Mouse (Mus musculus) lung, adult 2 months (tissue): Measurements from ENCODE around the gene Dntt. TPM values are rescaled to one million over a fixed set of nuclear protein-coding genes. Genes with fewer than 3 reads are reported as not detected.
A peak's percentile ranks its signal among the peaks of the same experiment; 100 is the strongest.

Experiments used
- DNase-seq: peaks from one replicate; pipeline ENCODE4 v3.0.0; 2022
- H3K4me1 ChIP-seq: fragments of 200-500 bp; 2 replicates; pipeline ENCODE4 v1.6.1; 2011; ENCODE audit warnings: low read length; ENCODE audit not compliant: control insufficient read depth, insufficient read depth
- H3K4me3 ChIP-seq: fragments of 200-500 bp; replicated peaks from 2 replicates; pipeline ENCODE3; 2011; ENCODE audit warnings: low read depth, mild to moderate bottlenecking, control low read depth, low read length; ENCODE audit errors: extremely low read depth
- CTCF ChIP-seq: fragments of 200-500 bp; IDR thresholded peaks from 2 replicates; pipeline ENCODE4 v1.5.1; 2011; ENCODE audit warnings: mild to moderate bottlenecking, low read length, control low read depth; ENCODE audit not compliant: insufficient read depth
- POLR2A ChIP-seq: fragments of 200-500 bp; IDR thresholded peaks from 2 replicates; pipeline ENCODE4 v1.6.1; 2011; ENCODE audit warnings: low read depth, mild to moderate bottlenecking, control low read depth, low read length, borderline replicate concordance; ENCODE audit errors: extremely low read depth
- WGBS: fragments of 180-500 bp; shearing (Covaris S2); methylation state at CpG from one replicate; pipeline ENCODE4 v1.1.7; 2018; 5-methylcytosine and 5-hydroxymethylcytosine counted together
- polyA plus RNA-seq: library from polyadenylated mRNA; depleted of rRNA; stranded (reverse); fragments of >200 nt; gene quantifications from 2 replicates; pipeline ENCODE4 v1.2.3, GENCODE M21; 2012

Dntt gene
- polyA plus RNA-seq, 1 experiment = 0.11 TPM

DNA sequence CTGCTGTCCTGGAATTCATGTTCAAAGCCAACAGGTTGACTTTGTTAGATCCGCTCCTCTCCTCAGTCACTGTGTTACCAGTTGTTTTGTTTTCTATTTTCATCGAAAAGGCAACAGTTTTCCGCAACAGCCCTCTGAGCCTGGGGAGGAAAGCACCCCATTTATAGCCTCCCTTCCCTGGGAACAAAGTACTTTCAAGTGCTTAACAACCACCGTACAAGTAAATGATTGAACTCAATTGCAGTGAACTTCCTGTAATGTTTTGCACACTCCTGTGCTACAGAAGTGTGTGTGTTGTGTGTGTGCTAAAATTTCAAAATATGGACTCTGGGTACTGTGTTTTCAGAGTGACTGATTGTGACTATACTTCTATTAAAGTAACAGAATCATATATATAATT lies 21.3 kb upstream of the Dntt start:
- Histone ChIP-seq H3K4me3 (no peak overlapping the region), H3K4me1 (no peaks in the 10 kb centered on the region; the same call in 1 of the 2 replicates)
- no peak for DNase-seq
- no peak for TF ChIP-seq CTCF
- no peak for TF ChIP-seq POLR2A
- 61% methylated on average over 4 of the region's 4 CpGs for WGBS

DNA sequence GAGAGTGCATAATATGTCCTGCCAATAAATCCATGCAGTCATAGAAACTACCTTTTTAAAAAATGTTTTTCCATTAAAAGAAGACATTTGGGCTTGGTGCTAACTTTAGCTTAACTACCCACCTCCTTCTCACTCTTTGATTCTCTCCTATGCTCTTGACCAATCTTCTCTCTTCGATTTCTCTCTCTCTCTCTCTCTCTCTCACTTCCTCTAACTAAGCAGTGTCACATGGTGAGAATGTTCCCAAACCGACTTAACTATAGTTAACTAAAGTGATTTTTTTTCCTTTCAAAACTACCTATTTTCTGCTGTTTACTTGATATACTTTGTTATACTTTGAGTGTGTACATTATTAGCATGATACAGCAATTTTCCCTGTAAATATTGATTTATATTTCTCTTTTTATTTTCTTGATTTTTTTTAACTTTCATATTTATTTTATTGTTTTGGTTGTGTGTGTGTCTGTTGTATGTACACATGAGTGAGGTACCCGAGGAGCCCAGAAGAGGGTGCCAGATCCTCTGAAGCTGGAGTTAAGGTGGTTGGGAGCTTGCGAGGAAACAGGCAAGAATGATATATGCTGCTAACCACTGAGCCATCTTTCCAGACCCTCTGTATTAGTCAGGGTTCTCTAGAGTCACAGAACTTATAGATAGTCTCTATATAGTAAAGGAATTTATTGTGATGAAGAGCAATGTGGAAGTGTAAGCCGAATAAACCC lies 20.2 kb upstream of the Dntt start:
- TF ChIP-seq POLR2A (no peak), CTCF (no peak)
- no peaks in the 10 kb centered on the region; the same call in 1 of the 2 replicates for H3K4me1 ChIP-seq
- no peak overlapping the region for H3K4me3 ChIP-seq
- DNase-seq = no peak
- WGBS = 84% methylated on average over 5 of the region's 5 CpGs

DNA sequence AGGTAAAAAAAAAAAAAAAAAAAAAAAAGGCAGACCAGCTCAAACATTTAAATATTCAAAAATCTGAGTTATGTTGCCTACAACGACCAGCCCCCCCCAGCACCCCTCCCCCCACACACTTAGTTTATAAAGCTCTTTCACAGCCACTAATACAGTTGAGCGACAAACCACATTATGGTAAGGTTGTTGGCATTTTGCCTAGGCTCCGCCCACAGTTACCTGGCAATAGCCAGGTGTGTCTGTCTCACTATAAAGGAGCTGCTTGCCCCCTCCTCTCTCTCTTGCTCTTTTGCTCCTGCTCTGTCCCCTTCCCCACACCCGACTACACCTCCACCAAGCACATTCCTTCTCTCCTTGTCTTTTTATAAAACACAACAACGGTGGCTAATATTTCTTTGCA lies 17.4 kb upstream of the Dntt start:
- Histone ChIP-seq H3K4me3 (no peak overlapping the region), H3K4me1 (peaks cover 3% of the 10 kb centered on the region; the same call in 1 of the 2 replicates)
- 29% methylated on average over 5 of the region's 5 CpGs for WGBS
- no peak for TF ChIP-seq CTCF
- TF ChIP-seq POLR2A = no peak
- no peak for DNase-seq

DNA sequence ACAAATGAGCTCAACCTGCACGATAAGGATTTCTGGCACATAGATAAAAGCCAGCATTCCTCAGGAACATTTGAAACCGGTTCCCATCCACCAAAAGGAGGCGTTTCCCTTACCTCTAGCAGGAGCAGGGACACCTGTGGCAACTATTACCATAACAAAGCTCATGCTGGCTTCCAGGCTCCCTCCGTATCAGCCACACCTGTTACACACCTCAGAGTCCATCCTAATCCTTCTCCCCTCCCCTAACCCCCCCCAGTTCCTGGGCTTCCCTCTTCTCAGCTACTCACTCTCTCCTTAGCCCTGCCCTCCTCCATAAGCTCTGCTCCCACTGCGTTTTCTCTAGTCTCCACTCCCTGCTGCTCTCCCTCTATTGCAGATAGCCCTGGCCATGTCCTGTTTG lies 15.5 kb upstream of the Dntt start:
- no peak overlapping the region for H3K4me3 ChIP-seq
- WGBS = 9% methylated on average over 5 of the region's 5 CpGs
- TF ChIP-seq CTCF = no peak
- TF ChIP-seq POLR2A = no peak
- DNase-seq = no peak
- H3K4me1 ChIP-seq = 0 out of 2 replicates have a peak, but pooled peaks cover 3% of the 10 kb centered on the region

DNA sequence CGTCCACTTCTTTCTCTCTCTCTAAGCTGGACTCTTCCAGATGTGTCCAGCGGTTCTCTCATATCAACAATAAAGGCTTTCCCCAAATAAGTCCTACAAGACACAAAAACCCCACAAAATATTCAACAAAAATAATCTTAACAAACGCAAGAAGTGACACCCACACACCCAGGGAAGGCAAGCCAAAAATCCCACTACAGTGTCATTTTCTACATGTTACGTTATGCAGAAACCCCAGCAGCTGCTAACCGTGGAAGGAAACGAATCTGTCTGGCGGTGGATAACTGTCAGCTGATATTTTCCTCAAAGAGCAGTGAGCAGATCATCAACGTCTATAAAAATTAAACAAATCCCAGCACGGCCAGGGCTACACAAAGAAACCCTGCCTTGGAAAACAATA lies 15.1 kb upstream of the Dntt start:
- no peak for TF ChIP-seq CTCF
- TF ChIP-seq POLR2A = no peak
- 0 out of 2 replicates have a peak, but pooled peaks cover 3% of the 10 kb centered on the region for H3K4me1 ChIP-seq
- WGBS = 17% methylated on average over 9 of the region's 9 CpGs

DNA sequence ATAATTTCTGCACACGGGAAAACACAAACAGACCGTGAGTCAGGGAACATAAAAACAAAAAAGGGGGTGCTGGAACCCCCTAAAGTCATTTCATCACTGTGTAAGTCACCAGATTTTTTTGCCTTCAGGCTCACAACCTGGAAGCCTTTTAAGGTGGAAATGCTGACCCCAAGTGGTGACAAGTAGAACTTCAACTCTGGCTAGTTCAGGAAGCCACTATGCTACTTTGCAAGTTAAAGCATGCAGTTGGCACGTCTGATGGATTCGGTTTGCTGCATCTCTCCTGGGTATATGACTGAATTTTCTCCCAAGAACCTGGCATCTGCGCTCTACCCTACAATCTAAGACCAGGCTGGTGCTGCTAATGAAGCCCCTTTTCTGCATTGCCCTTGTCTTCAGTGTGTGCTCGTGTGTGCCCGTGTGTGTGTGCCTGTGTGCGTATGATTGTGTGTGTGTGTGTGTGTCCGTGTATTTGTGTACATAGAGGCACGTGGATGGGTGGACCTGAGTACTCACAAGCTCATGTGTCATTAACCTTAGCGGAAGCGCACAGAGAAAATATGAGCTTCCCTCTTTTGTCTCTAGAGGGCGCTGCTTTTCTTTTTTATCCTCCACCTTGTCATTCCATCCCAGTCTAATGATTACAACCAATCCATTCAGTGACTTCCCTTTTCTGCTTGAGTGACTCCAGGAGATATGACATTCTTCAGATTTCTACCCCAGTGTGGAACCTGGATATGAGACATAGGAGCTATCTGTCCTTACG lies 12.9 kb upstream of the Dntt start:
- H3K4me1 ChIP-seq = 0 out of 2 replicates have a peak, but pooled peaks cover 3% of the 10 kb centered on the region
- H3K4me3 ChIP-seq = no peak overlapping the region
- WGBS = 17% methylated on average over 14 of the region's 14 CpGs
- TF ChIP-seq CTCF (peak; percentile 30), POLR2A (no peak)
- peak; percentile 45 for DNase-seq

More for the DNA sequence above, 15.1 kb upstream of the Dntt start:
- no peak overlapping the region for H3K4me3 ChIP-seq
- DNase-seq = no peak

DNA sequence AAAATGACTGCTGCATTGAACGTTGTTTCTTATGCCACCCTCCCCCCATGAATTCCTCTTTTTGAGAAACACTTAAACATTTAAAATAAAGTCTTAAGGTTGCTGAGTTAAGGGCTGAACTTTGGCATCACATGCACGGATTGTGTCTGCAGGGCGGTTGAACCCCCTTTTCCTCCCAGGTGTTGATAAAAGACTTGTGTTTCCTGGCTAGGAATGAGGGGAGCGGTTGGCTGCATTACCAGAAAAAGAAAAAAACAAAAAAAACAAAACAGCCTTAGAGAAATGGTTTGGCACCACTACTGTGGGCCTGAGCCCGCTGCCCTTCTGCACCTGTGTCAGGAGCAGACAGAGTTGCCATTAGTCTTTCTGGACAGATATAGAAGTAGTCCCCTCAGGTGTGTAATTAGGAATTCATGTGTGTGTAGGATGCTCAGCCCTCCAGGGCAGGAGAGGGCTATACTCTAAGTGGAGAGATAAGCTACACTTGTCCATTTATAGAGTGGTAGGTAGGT lies 9.9 kb upstream of the Dntt start:
- WGBS = 49% methylated on average over 5 of the region's 5 CpGs
- DNase-seq = no peak
- no peak for TF ChIP-seq CTCF
- TF ChIP-seq POLR2A = no peak
- H3K4me3 ChIP-seq = no peak overlapping the region
- H3K4me1 ChIP-seq = 0 out of 2 replicates have a peak, but pooled peaks cover 3% of the 10 kb centered on the region

DNA sequence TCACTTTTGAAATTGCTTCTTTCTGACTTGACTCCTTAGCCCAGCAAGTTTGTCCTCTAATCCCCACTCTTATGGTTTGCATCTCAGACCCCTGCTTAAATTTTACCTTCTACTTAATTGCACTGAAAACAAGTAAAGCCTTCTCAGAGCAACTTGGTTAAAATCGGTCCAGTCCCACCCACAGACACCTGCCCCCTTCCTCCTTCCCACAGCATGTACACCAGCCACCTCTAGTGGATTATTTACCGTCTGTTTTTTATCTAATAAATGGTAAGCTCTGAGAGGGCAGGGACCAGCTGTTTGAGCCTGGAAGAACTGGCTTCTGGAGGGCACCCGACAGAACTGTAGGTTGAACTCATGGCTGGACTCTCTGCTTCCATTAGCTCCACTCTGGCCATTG lies 8.5 kb upstream of the Dntt start:
- no peak for TF ChIP-seq POLR2A
- no peak for TF ChIP-seq CTCF
- no peak for DNase-seq
- H3K4me1 ChIP-seq = 0 out of 2 replicates have a peak, but pooled peaks cover 3% of the 10 kb centered on the region
- 47% methylated on average over 3 of the region's 3 CpGs for WGBS
- no peak overlapping the region for H3K4me3 ChIP-seq

DNA sequence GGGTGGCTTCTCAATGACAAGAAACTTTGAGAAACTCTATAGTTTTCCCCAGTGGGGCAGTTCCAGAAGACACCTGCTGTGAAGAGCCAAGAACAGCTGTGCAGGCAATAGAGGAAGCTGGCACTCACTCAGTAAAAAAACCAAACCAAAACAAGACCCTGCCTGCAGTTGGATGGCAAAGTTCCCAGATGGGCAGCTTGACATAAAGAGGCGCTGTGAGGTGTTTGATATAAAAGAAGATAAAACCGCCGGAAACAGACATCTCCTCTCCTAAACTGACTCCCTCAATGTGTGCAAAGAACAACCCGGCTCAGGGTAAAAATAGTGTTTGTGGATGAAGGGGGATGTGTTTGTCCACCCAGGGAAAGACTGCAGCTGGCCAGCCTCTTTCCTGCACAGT lies 6.8 kb upstream of the Dntt start:
- H3K4me1 ChIP-seq = no peaks in the 10 kb centered on the region
- TF ChIP-seq CTCF = no peak
- TF ChIP-seq POLR2A = no peak
- DNase-seq = no peak
- H3K4me3 ChIP-seq = no peak overlapping the region
- WGBS = 27% methylated on average over 4 of the region's 4 CpGs

DNA sequence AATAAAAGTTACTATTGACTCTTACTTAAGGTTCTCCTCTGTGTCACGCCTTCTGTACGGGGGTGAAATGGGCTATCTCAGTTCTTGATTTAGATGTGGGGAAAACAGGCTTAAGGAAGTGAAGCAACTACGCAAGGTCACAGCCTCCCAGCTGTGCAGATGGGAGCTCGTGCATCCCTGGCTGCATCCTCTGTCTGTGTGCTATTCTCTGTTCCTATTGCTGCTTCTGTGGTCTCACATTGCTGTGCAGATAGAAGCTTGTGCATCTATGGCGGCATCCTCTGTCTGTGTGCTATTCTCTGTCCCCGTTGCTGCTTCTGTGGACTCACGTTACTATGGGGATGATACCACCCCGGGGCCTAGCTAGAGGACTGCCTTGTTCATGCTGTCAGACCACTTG lies 2.5 kb upstream of the Dntt start:
- 67% methylated on average over 8 of the region's 8 CpGs for WGBS
- TF ChIP-seq POLR2A (no peak), CTCF (no peak)
- no peak for DNase-seq
- no peaks in the 10 kb centered on the region for H3K4me1 ChIP-seq
- H3K4me3 ChIP-seq = no peak overlapping the region

DNA sequence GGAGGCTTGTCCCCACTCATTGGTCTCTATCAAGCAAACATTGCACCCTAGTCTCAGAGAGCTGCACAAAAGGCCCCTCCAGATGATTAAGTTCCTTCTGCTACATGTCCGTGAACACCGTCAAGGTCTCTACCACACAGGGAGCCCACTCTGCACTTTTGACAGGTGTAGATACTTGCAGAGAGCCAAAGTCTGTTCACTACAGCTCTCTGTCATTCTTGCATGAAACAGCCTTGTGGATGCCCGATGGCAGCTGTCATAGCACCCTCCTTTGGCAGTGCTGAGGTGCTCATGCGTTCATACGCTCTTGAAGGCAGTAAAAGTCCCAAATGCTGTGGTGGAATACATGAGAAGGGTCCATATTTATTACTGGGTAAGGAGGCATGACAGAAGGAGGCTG lies 2.1 kb upstream of the Dntt start:
- DNase-seq = no peak
- Histone ChIP-seq H3K4me3 (no peak overlapping the region), H3K4me1 (no peaks in the 10 kb centered on the region)
- TF ChIP-seq POLR2A (no peak), CTCF (no peak)
- 85% methylated on average over 5 of the region's 5 CpGs for WGBS
